Mouse (Mus musculus) ES-Bruce4 (cell line): ENCODE results near the gene Mast4.

Source experiments
- CTCF ChIP-seq: IDR thresholded peaks from one replicate; pipeline ENCODE4 v1.8.1; 2011; ENCODE audit warnings: low read depth, low read length
- POLR2A ChIP-seq: IDR thresholded peaks from one replicate; pipeline ENCODE4 v1.8.1; 2011; ENCODE audit warnings: low read length; ENCODE audit not compliant: insufficient read depth

GRCm38 (mm10) chr13:103293121-103293520 lies 41.2 kb downstream of the Mast4 start:
- TF ChIP-seq POLR2A (no peak), CTCF (no peak)
